Mouse (Mus musculus): ENCODE measurements around the gene Psma4.

DNA sequence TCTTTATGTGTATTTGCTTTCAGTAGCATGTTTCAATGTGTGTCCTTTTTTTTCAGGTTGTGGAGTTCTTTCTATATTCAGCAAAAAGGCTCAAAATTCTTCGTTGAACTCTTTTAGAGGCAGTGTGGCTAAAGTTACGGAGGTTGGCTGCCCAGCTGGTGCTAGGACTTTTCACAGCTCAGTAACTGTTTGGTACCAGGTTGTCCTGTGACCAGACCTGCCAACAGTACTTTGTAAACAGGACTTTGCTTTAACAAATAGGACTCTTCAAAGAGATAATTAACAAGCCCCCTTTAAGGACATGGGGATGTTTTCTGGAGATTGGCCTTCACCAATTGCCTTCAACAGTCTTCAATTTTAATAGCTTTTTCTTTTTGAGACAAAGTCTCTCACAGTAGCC is 32.4 kb upstream of the Psma4 start:
- no peak for TF ChIP-seq POLR2A (IDR thresholded peaks at IDR 0.05; ENCODE audit: low read depth, low read length)
- TF ChIP-seq CTCF (IDR thresholded peaks at IDR 0.05; ENCODE audit: extremely low read depth, insufficient read length, insufficient replicate concordance, low read depth, low read length) = no peak
